Mouse (Mus musculus) midbrain, embryonic 11.5 days (tissue): ENCODE measurements around the gene Fkbp10. TPM values are rescaled to one million over a fixed set of nuclear protein-coding genes. Genes with fewer than 3 reads are reported as not detected.

Source experiments
- ATAC-seq: fragments of 200-750 bp; cut with Nextera tagmentation; 2 replicates; pipeline ENCODE4 v1.8.0; 2017; ENCODE audit warnings: moderate TSS enrichment, moderate library complexity; ENCODE audit not compliant: low FRiP score
- DNase-seq: peaks from one replicate; pipeline ENCODE4 v3.0.0; 2015; ENCODE audit warnings: low spot score; ENCODE audit errors: missing footprints
- H3K27ac ChIP-seq: fragments of 300-500 bp; sonication (generic); 2 replicates; pipeline ENCODE4 v1.5.1; 2014; ENCODE audit warnings: low read depth, low read length
- H3K27me3 ChIP-seq: fragments of 300-500 bp; sonication (generic); 2 replicates; pipeline ENCODE4 v1.6.1; 2014; ENCODE audit warnings: mild to moderate bottlenecking, low read length, moderate library complexity, mixed read lengths; ENCODE audit not compliant: control insufficient read depth, insufficient read depth
- H3K36me3 ChIP-seq: fragments of 300-500 bp; sonication (generic); 2 replicates; pipeline ENCODE4 v1.6.1; 2014; ENCODE audit warnings: mild to moderate bottlenecking, low read length, moderate library complexity, mixed read lengths; ENCODE audit not compliant: control insufficient read depth, insufficient read depth
- H3K4me1 ChIP-seq: fragments of 300-500 bp; sonication (generic); 2 replicates; pipeline ENCODE4 v1.6.1; 2014; ENCODE audit warnings: low read length; ENCODE audit not compliant: control insufficient read depth, insufficient read depth
- H3K4me2 ChIP-seq: fragments of 300-500 bp; sonication (generic); 2 replicates; pipeline ENCODE4 v1.6.1; 2014; ENCODE audit warnings: mild to moderate bottlenecking, moderate library complexity
- H3K4me3 ChIP-seq: fragments of 300-500 bp; sonication (generic); 2 replicates; pipeline ENCODE4 v1.5.1; 2014; ENCODE audit warnings: low read depth, low read length
- H3K9ac ChIP-seq: fragments of 300-500 bp; sonication (generic); 2 replicates; pipeline ENCODE4 v1.6.1; 2014; ENCODE audit warnings: low read length
- H3K9me3 ChIP-seq: fragments of 300-500 bp; sonication (generic); 2 replicates; pipeline ENCODE4 v1.6.1; 2016; ENCODE audit warnings: low read length; ENCODE audit not compliant: control insufficient read depth
- WGBS: fragments of 180-500 bp; shearing (Covaris S2); extraction: QIAGEN DNeasy Blood & Tissue Kit; methylation state at CpG from one replicate; pipeline ENCODE4 v1.1.7; 2014; 5-methylcytosine and 5-hydroxymethylcytosine counted together
- polyA plus RNA-seq: library from polyadenylated mRNA; unstranded; fragments of >200 nt; fragmentation: Nextera tagmentation; extraction: Ambion mirVana; gene quantifications from 2 replicates; pipeline ENCODE4 v1.2.1, GENCODE M21; 2014

Fkbp10 gene
- polyA plus RNA-seq, 1 experiment from 2014 or later, result 33.0 TPM

GRCm38 (mm10) chr11:100441797-100442196, 26.3 kb downstream of the Fkbp10 start, which contains the start of the genes Nt5c3b and Klhl10:
Gene Nt5c3b (minus strand): TSS chr11:100441808.
Gene Klhl10 (plus strand): TSS chr11:100441917.
- Histone ChIP-seq H3K9ac (peak within 1 kb of the TSS; percentile 83), H3K27me3 (no peaks in the 10 kb centered on the region), H3K4me2 (peak within 1 kb of the TSS; percentile 64), H3K27ac (no peak within 1 kb of the TSS; the same call in 1 of the 2 replicates), H3K4me3 (peak within 1 kb of the TSS; percentile 57), H3K36me3 (0 out of 2 replicates have a peak, but pooled peaks cover 2% of the 10 kb centered on the region), H3K9me3 (no peaks in the 10 kb centered on the region), H3K4me1 (peaks cover 7% of the 10 kb centered on the region)
- DNase-seq (peak; percentile 79), ATAC-seq (no peak)
- WGBS, result 86% methylated on average over 8 of the region's 8 CpGs

- DNase-seq (peak; percentile 67), ATAC-seq (no peak)
- 88% methylated on average over 6 of the region's 6 CpGs for WGBS
- Histone ChIP-seq H3K4me3 (no peak overlapping the region), H3K27ac (no peak overlapping the region), H3K36me3 (0 out of 2 replicates have a peak, but pooled peaks cover under 1% of the 10 kb centered on the region), H3K4me1 (peaks cover 7% of the 10 kb centered on the region), H3K4me2 (no peak overlapping the region), H3K9me3 (no peaks in the 10 kb centered on the region), H3K27me3 (no peaks in the 10 kb centered on the region), H3K9ac (no peak overlapping the region)
Observed at GRCm38 (mm10) chr11:100442625-100443024, 27.1 kb downstream of the Fkbp10 start.

DNA sequence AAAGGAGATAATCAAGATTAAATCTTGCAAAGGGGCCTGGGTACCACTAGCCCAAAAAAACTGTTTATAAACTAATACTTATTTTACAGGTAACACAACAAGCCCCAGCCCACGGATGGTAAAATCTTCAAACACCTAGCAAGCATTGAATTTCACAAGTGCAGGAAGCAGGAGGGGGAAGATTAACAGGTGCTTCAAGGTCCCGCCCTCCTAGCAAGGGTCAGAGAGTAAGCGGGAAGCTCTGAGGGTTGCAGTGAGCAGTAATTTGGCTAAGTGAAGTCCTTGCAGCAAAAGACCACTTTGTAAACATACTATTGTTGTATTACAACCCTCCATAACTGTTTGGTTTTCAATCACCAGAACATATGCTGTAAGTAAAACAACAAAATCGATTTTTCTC, 41.8 kb downstream of the Fkbp10 start:
- Histone ChIP-seq H3K36me3 (peaks cover 2% of the 10 kb centered on the region; the same call in 1 of the 2 replicates), H3K4me3 (no peak overlapping the region), H3K9ac (no peak overlapping the region), H3K9me3 (no peaks in the 10 kb centered on the region), H3K4me1 (no peaks in the 10 kb centered on the region), H3K4me2 (no peak overlapping the region), H3K27me3 (no peaks in the 10 kb centered on the region), H3K27ac (no peak overlapping the region)
- no peak for DNase-seq
- ATAC-seq, result no peak
- 87% methylated on average over 4 of the region's 4 CpGs for WGBS

GRCm38 (mm10) chr11:100457711-100458110, 42.2 kb downstream of the Fkbp10 start:
- H3K4me1 ChIP-seq, result no peaks in the 10 kb centered on the region
- H3K36me3 ChIP-seq, result peaks cover 2% of the 10 kb centered on the region; the same call in 1 of the 2 replicates
- H3K27me3 ChIP-seq, result no peaks in the 10 kb centered on the region
- H3K27ac ChIP-seq, result no peak overlapping the region
- H3K4me2 ChIP-seq, result no peak overlapping the region
- H3K4me3 ChIP-seq, result no peak overlapping the region
- 90% methylated on average over 5 of the region's 5 CpGs for WGBS
- DNase-seq, result no peak
- no peak for ATAC-seq
- H3K9ac ChIP-seq, result no peak overlapping the region
- H3K9me3 ChIP-seq, result no peaks in the 10 kb centered on the region

DNA sequence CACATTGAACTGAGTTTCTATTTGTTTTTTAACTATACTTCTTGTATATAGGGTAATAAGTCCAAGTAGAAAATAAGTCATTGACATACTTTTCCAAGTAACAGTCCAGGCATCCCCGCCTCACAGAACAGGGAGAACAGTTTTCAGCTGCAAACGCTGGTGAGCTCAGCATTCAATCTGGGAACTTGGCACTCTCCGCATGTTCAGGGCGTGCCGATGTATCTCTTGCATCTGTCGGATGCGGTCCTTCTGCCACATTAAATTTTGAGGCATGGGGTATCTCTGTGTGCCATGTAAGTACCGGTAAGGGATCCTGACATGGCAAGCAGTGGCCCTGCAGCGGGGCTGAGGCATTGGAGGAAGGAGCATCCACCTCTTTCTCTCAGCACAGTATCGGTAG, 47.2 kb downstream of the Fkbp10 start:
- H3K4me2 ChIP-seq, result no peak overlapping the region
- 94% methylated on average over 10 of the region's 10 CpGs for WGBS
- ATAC-seq (no peak), DNase-seq (no peak)
- H3K9ac ChIP-seq, result no peak overlapping the region
- no peaks in the 10 kb centered on the region for H3K27me3 ChIP-seq
- no peaks in the 10 kb centered on the region for H3K9me3 ChIP-seq
- H3K36me3 ChIP-seq, result peaks cover 2% of the 10 kb centered on the region; the same call in 1 of the 2 replicates
- H3K4me3 ChIP-seq, result no peak overlapping the region
- no peak overlapping the region for H3K27ac ChIP-seq
- H3K4me1 ChIP-seq, result no peaks in the 10 kb centered on the region

DNA sequence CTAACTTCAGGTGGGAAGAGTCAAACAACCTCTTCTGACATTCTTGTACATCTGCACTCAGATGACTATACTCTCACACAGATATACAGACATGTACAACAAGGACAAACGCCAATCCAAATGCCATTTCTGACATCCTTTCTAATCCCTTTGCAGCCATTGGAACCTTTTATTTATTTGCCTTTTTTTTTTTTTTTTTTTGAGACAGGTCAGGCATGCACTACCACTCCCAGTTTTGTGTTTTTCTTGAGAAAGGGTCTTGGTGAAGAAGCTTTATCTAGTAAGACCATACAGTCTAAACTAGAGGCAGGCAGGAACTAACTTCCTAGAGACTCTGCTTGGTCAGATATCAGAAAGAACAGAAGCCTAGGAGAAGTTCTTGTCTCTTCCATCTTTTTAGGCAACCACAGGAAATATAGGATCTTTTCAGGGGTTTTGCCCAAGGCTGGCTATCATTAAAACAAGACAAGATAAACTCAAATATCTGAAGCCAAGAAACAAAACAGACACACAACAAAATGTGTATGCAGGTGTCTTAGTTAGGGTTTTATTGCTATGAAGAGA, 49.8 kb downstream of the Fkbp10 start:
- H3K4me3 ChIP-seq, result no peak overlapping the region
- no peaks in the 10 kb centered on the region for H3K27me3 ChIP-seq
- no peaks in the 10 kb centered on the region; the same call in 1 of the 2 replicates for H3K4me1 ChIP-seq
- peak; percentile 64 for DNase-seq
- peaks cover 2% of the 10 kb centered on the region; the same call in 1 of the 2 replicates for H3K36me3 ChIP-seq
- no peaks in the 10 kb centered on the region for H3K9me3 ChIP-seq
- ATAC-seq, result no peak
- H3K27ac ChIP-seq, result no peak overlapping the region
- H3K9ac ChIP-seq, result no peak overlapping the region
- H3K4me2 ChIP-seq, result no peak overlapping the region
- 92% methylated on average over 1 of the region's 1 CpGs for WGBS

GRCm38 (mm10) chr11:100465833-100466232, 50.3 kb downstream of the Fkbp10 start:
- Histone ChIP-seq H3K27me3 (no peaks in the 10 kb centered on the region), H3K36me3 (peaks cover 2% of the 10 kb centered on the region; the same call in 1 of the 2 replicates), H3K9ac (no peak overlapping the region), H3K27ac (no peak overlapping the region), H3K9me3 (no peaks in the 10 kb centered on the region), H3K4me2 (no peak overlapping the region), H3K4me1 (peaks cover 5% of the 10 kb centered on the region), H3K4me3 (no peak overlapping the region)
- DNase-seq (peak; percentile 66), ATAC-seq (no peak)
- 81% methylated on average over 1 of the region's 1 CpGs for WGBS

- Histone ChIP-seq H3K36me3 (peaks cover 4% of the 10 kb centered on the region; the same call in 1 of the 2 replicates), H3K9ac (peak overlapping the region; percentile 94), H3K4me3 (peak overlapping the region; percentile 94), H3K4me2 (peak overlapping the region; percentile 63), H3K27ac (peak overlapping the region; percentile 72; the same call in 1 of the 2 replicates), H3K27me3 (no peaks in the 10 kb centered on the region), H3K9me3 (no peaks in the 10 kb centered on the region), H3K4me1 (peaks cover 10% of the 10 kb centered on the region)
- no peak; the same call in 1 of the 2 replicates for ATAC-seq
- peak; percentile 91 for DNase-seq
- 5% methylated on average over 29 of the region's 30 CpGs for WGBS
Observed at GRCm38 (mm10) chr11:100471352-100472196, 56.1 kb downstream of the Fkbp10 start.
